Mouse (Mus musculus): ENCODE results near the gene Dnmt3l. TPM values are rescaled to one million over a fixed set of nuclear protein-coding genes. Genes with fewer than 3 reads are reported as not detected.
"Not testable (repeated sequence)": the region's sequence is repeated elsewhere in the genome, so short reads cannot be mapped to it uniquely, and the experiment has no call there.

The Dnmt3l gene
- polyA plus RNA-seq, 1 experiment: 16.2 TPM

- Histone ChIP-seq H3K36me3 (ENCODE audit: control insufficient read depth, insufficient read depth, low read length) (no peaks in the 10 kb centered on the region), H3K27me3 (ENCODE audit: control insufficient read depth, insufficient read depth, low read length) (no peaks in the 10 kb centered on the region), H3K4me1 (ENCODE audit: control insufficient read depth, insufficient read depth, low read length) (peaks cover 11% of the 10 kb centered on the region), H3K4me3 (ENCODE audit: control insufficient read depth, low read depth, low read length) (no peak overlapping the region), H3K27ac (ENCODE audit: control insufficient read depth, insufficient read depth, low read depth, low read length) (no peak overlapping the region)
- TF ChIP-seq POLR2A (IDR thresholded peaks at IDR 0.05; ENCODE audit: control insufficient read depth, low read depth, low read length) (no peak), CTCF (IDR thresholded peaks at IDR 0.05; ENCODE audit: control insufficient read depth, insufficient read depth, insufficient replicate concordance, low read depth, low read length) (no peak)
Observed at GRCm38 (mm10) chr10:78007203-78007602, 34.5 kb upstream of the Dnmt3l start.

DNA sequence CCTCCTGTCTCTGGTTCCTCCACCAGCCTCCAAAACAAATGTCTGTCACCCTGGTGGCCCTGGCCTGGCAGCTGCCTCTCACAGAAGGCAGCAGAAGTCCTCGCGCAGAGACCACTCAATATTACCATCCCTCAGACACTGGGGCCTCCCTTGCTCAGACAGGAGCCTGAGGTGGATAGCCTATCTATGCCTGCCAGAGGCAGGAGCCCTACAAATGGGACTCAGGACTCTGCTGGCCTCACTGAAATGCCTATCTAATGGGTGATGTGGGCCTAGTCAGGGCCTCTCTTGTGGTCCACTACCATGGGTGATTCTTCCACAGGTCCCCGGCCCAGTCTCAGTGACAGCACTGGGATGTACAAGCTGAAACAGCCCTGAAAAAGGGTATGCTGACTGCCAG is 33.6 kb upstream of the Dnmt3l start:
- no peak overlapping the region for H3K27ac ChIP-seq (ENCODE audit: control insufficient read depth, insufficient read depth, low read depth, low read length)
- TF ChIP-seq CTCF (IDR thresholded peaks at IDR 0.05; ENCODE audit: control insufficient read depth, insufficient read depth, insufficient replicate concordance, low read depth, low read length) (no peak), POLR2A (IDR thresholded peaks at IDR 0.05; ENCODE audit: control insufficient read depth, low read depth, low read length) (no peak)
- H3K4me1 ChIP-seq (ENCODE audit: control insufficient read depth, insufficient read depth, low read length): peaks cover 14% of the 10 kb centered on the region

DNA sequence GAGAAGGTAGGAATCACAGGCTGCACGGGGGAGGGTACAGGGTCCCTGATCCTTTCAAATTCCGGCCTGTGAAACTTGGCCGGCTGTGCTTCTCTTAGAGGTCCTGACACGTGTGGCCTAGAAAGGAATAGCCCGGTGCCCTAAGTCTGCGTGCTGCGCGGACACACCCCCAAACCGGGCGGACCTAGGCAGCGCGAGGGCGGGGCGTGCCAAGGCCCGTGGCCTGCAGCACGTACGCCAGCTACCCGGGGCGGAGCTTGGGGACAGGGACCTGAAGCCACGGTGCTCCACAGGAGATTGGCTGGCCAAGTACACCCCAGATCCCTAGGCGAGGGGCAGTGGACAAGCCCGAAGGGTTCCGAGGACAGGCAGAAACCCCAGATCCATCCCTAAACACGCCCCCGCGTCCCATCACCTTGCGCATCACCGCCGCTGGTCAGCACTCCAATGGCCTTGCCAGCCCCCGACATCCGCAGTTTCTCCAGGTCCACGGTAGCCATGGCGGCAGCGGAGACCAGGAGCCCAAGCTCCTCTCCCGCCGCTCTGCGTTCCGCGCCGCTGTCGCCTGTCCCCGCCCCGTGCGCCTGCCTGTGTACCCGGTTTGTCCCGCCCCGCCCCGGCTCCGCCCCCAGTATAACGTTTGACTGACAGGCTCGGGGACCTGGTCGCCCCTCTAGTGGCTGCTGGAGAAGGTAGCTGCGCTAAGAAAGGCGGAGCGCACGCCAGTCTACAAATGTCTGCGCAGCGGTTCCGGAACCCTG is 32.4 kb upstream of the Dnmt3l start:
- peak; percentile 32; the same call in 1 of the 2 replicates for TF ChIP-seq CTCF (IDR thresholded peaks at IDR 0.05; ENCODE audit: control insufficient read depth, insufficient read depth, insufficient replicate concordance, low read depth, low read length)
- TF ChIP-seq POLR2A (IDR thresholded peaks at IDR 0.05; ENCODE audit: control insufficient read depth, low read depth, low read length): peak; percentile 61
- no peaks in the 10 kb centered on the region for H3K27me3 ChIP-seq (ENCODE audit: control insufficient read depth, insufficient read depth, low read length)
- H3K4me1 ChIP-seq (ENCODE audit: control insufficient read depth, insufficient read depth, low read length): peaks cover 15% of the 10 kb centered on the region
- no peaks in the 10 kb centered on the region for H3K36me3 ChIP-seq (ENCODE audit: control insufficient read depth, insufficient read depth, low read length)
- peak overlapping the region; percentile 64 for H3K27ac ChIP-seq (ENCODE audit: control insufficient read depth, insufficient read depth, low read depth, low read length)
- H3K4me3 ChIP-seq (ENCODE audit: control insufficient read depth, low read depth, low read length): peak overlapping the region; percentile 78

More for the DNA sequence above, 33.6 kb upstream of the Dnmt3l start:
- no peaks in the 10 kb centered on the region for H3K27me3 ChIP-seq (ENCODE audit: control insufficient read depth, insufficient read depth, low read length)
- H3K36me3 ChIP-seq (ENCODE audit: control insufficient read depth, insufficient read depth, low read length): no peaks in the 10 kb centered on the region
- H3K4me3 ChIP-seq (ENCODE audit: control insufficient read depth, low read depth, low read length): no peak overlapping the region

- TF ChIP-seq CTCF (IDR thresholded peaks at IDR 0.05; ENCODE audit: control insufficient read depth, insufficient read depth, insufficient replicate concordance, low read depth, low read length) (no peak), POLR2A (IDR thresholded peaks at IDR 0.05; ENCODE audit: control insufficient read depth, low read depth, low read length) (no peak)
- H3K36me3 ChIP-seq (ENCODE audit: control insufficient read depth, insufficient read depth, low read length): no peaks in the 10 kb centered on the region
- H3K4me1 ChIP-seq (ENCODE audit: control insufficient read depth, insufficient read depth, low read length): peaks cover 15% of the 10 kb centered on the region
- no peaks in the 10 kb centered on the region for H3K27me3 ChIP-seq (ENCODE audit: control insufficient read depth, insufficient read depth, low read length)
- peak within 1 kb of the TSS; percentile 64 for H3K27ac ChIP-seq (ENCODE audit: control insufficient read depth, insufficient read depth, low read depth, low read length)
- H3K4me3 ChIP-seq (ENCODE audit: control insufficient read depth, low read depth, low read length): peak within 1 kb of the TSS; percentile 78
Observed at GRCm38 (mm10) chr10:78009945-78010293, 31.8 kb upstream of the Dnmt3l start, which contains the start of gene Pfkl. Gene Pfkl, minus strand, starts transcription at chr10:78010083.

- Histone ChIP-seq H3K4me1 (ENCODE audit: control insufficient read depth, insufficient read depth, low read length) (peaks cover 15% of the 10 kb centered on the region), H3K27ac (ENCODE audit: control insufficient read depth, insufficient read depth, low read depth, low read length) (no peak overlapping the region), H3K36me3 (ENCODE audit: control insufficient read depth, insufficient read depth, low read length) (no peaks in the 10 kb centered on the region), H3K27me3 (ENCODE audit: control insufficient read depth, insufficient read depth, low read length) (no peaks in the 10 kb centered on the region), H3K4me3 (ENCODE audit: control insufficient read depth, low read depth, low read length) (no peak overlapping the region)
- TF ChIP-seq CTCF (IDR thresholded peaks at IDR 0.05; ENCODE audit: control insufficient read depth, insufficient read depth, insufficient replicate concordance, low read depth, low read length) (no peak), POLR2A (IDR thresholded peaks at IDR 0.05; ENCODE audit: control insufficient read depth, low read depth, low read length) (no peak)
Observed at GRCm38 (mm10) chr10:78010335-78010734, 31.4 kb upstream of the Dnmt3l start.

GRCm38 (mm10) chr10:78011116-78011515 is 30.6 kb upstream of the Dnmt3l start:
- H3K36me3 ChIP-seq (ENCODE audit: control insufficient read depth, insufficient read depth, low read length); H3K27me3 ChIP-seq (ENCODE audit: control insufficient read depth, insufficient read depth, low read length); H3K27ac ChIP-seq (ENCODE audit: control insufficient read depth, insufficient read depth, low read depth, low read length); H3K4me3 ChIP-seq (ENCODE audit: control insufficient read depth, low read depth, low read length): not testable (repeated sequence)
- H3K4me1 ChIP-seq (ENCODE audit: control insufficient read depth, insufficient read depth, low read length): peaks cover 15% of the 10 kb centered on the region

DNA sequence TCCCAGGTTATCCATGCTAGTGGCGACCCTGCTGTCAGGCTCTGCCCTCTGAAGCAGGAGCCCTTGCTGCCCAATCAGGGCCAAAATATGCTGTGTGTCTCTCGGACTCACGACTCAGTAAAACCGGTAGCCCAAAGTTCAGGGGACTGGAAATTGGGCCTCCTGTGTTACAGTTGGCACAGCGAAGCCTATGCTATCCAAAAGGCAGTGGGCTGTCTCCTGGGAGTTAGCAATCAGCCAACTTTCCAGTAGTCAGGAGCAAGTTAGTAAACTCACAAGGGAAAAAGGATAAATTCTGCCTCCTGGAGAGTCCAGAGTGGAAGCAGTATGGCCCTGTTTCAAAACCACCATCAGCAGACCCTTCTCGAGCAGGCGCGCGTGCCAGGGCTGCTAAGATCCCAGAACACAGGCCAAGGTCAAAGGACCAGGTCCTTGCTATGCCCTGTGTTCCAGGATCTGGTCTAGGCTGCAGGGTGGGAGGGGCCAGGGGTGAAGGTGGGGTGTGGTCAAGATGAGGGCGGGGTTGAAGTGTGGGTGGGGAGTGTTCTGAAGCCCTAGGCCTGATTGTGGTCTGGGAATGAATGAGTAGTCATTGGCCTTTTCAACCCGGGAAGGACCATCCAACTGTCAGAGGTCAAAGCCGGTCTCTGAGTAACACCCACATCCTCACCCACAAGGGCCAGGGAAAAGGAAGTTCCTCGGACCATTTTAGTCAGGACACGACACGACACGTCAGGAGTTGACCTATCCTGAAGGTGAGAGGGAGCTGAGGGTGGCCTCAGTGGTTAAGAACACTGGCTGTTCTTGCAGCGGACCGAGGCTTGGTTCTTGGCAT is 28.9 kb upstream of the Dnmt3l start:
- Histone ChIP-seq H3K27ac (ENCODE audit: control insufficient read depth, insufficient read depth, low read depth, low read length) (no peak overlapping the region), H3K4me1 (ENCODE audit: control insufficient read depth, insufficient read depth, low read length) (peaks cover 15% of the 10 kb centered on the region), H3K27me3 (ENCODE audit: control insufficient read depth, insufficient read depth, low read length) (no peaks in the 10 kb centered on the region), H3K4me3 (ENCODE audit: control insufficient read depth, low read depth, low read length) (no peak overlapping the region), H3K36me3 (ENCODE audit: control insufficient read depth, insufficient read depth, low read length) (no peaks in the 10 kb centered on the region)
- TF ChIP-seq CTCF (IDR thresholded peaks at IDR 0.05; ENCODE audit: control insufficient read depth, insufficient read depth, insufficient replicate concordance, low read depth, low read length) (no peak), POLR2A (IDR thresholded peaks at IDR 0.05; ENCODE audit: control insufficient read depth, low read depth, low read length) (no peak)

Measured in testis, adult 2 months (tissue).